Mouse (Mus musculus) heart, embryonic 13.5 days (tissue): ENCODE data around the gene Zfp414. TPM values are rescaled to one million over a fixed set of nuclear protein-coding genes. Genes with fewer than 3 reads are reported as not detected.

Experiments used
- ATAC-seq: fragments of 200-750 bp; cut with Nextera tagmentation; 2 replicates; pipeline ENCODE4 v1.8.0; 2017; ENCODE audit warnings: moderate TSS enrichment; ENCODE audit not compliant: insufficient number of reproducible peaks, low FRiP score, low TSS enrichment; ENCODE audit errors: extremely low read depth
- H3K27ac ChIP-seq: fragments of 300-500 bp; sonication (generic); replicated peaks from 2 replicates; pipeline ENCODE4 v1.5.1; 2015; ENCODE audit warnings: moderate library complexity, mild to moderate bottlenecking, inconsistent platforms
- H3K27me3 ChIP-seq: fragments of 300-500 bp; sonication (generic); replicated peaks from 2 replicates; pipeline ENCODE4 v1.6.1; 2015; ENCODE audit warnings: mild to moderate bottlenecking, inconsistent platforms
- H3K36me3 ChIP-seq: fragments of 300-500 bp; sonication (generic); 2 replicates; pipeline ENCODE4 v1.6.1; 2015; ENCODE audit warnings: mild to moderate bottlenecking, inconsistent platforms
- H3K4me1 ChIP-seq: fragments of 300-500 bp; sonication (generic); 2 replicates; pipeline ENCODE4 v1.6.1; 2015; ENCODE audit warnings: inconsistent platforms
- H3K4me2 ChIP-seq: fragments of 300-500 bp; sonication (generic); 2 replicates; pipeline ENCODE4 v1.6.1; 2015; ENCODE audit warnings: inconsistent platforms, mild to moderate bottlenecking, moderate library complexity
- H3K4me3 ChIP-seq: fragments of 300-500 bp; sonication (generic); 2 replicates; pipeline ENCODE4 v1.5.1; 2015; ENCODE audit warnings: moderate library complexity, mild to moderate bottlenecking, inconsistent platforms
- H3K9ac ChIP-seq: fragments of 300-500 bp; sonication (generic); 2 replicates; pipeline ENCODE4 v1.6.1; 2015; ENCODE audit warnings: inconsistent platforms, mild to moderate bottlenecking, moderate library complexity
- H3K9me3 ChIP-seq: fragments of 300-500 bp; sonication (generic); 2 replicates; pipeline ENCODE4 v1.6.1; 2016; ENCODE audit warnings: inconsistent platforms
- WGBS: fragments of 180-500 bp; shearing (Covaris S2); methylation state at CpG from one replicate; pipeline ENCODE4 v1.1.7; 2015; ENCODE audit warnings: mixed read lengths; 5-methylcytosine and 5-hydroxymethylcytosine counted together
- polyA plus RNA-seq: library from polyadenylated mRNA; unstranded; fragments of >200 nt; fragmentation: Nextera tagmentation; extraction: Ambion mirVana; gene quantifications from 2 replicates; pipeline ENCODE4 v1.2.1, GENCODE M21; 2015

Zfp414 gene
- polyA plus RNA-seq, 1 experiment from 2014 or later, result 30.7 TPM

GRCm38 (mm10) chr17:33627281-33627680, 1.6 kb upstream of the Zfp414 start:
- H3K4me3 ChIP-seq, result no peak overlapping the region
- no peak for ATAC-seq
- H3K9me3 ChIP-seq, result no peaks in the 10 kb centered on the region
- no peak overlapping the region for H3K4me2 ChIP-seq
- H3K9ac ChIP-seq, result no peak overlapping the region
- peaks cover 22% of the 10 kb centered on the region for H3K36me3 ChIP-seq
- H3K27ac ChIP-seq, result no peak overlapping the region
- peaks cover 29% of the 10 kb centered on the region for H3K4me1 ChIP-seq
- H3K27me3 ChIP-seq, result no peaks in the 10 kb centered on the region
- WGBS, result 88% methylated on average over 3 of the region's 3 CpGs

- Histone ChIP-seq H3K4me3 (peak overlapping the region; percentile 63), H3K4me1 (peaks cover 29% of the 10 kb centered on the region), H3K9ac (peak overlapping the region; percentile 83), H3K9me3 (no peaks in the 10 kb centered on the region), H3K36me3 (peaks cover 39% of the 10 kb centered on the region), H3K4me2 (peak overlapping the region; percentile 85), H3K27ac (peak overlapping the region; percentile 95), H3K27me3 (no peaks in the 10 kb centered on the region)
- 46% methylated on average over 12 of the region's 12 CpGs for WGBS
- peak; percentile 3; the same call in 1 of the 2 replicates for ATAC-seq
Observed at GRCm38 (mm10) chr17:33629487-33630125, 716 bp downstream of the Zfp414 start.

GRCm38 (mm10) chr17:33630171-33630895, 1.4 kb downstream of the Zfp414 start:
- peak overlapping the region; percentile 85 for H3K4me2 ChIP-seq
- 66% methylated on average over 13 of the region's 13 CpGs for WGBS
- no peaks in the 10 kb centered on the region for H3K27me3 ChIP-seq
- H3K27ac ChIP-seq, result no peak overlapping the region
- peak overlapping the region; percentile 63 for H3K4me3 ChIP-seq
- H3K9me3 ChIP-seq, result no peaks in the 10 kb centered on the region
- peaks cover 45% of the 10 kb centered on the region for H3K36me3 ChIP-seq
- no peak for ATAC-seq
- peaks cover 29% of the 10 kb centered on the region for H3K4me1 ChIP-seq
- peak overlapping the region; percentile 83 for H3K9ac ChIP-seq

GRCm38 (mm10) chr17:33631236-33631635, 2.3 kb downstream of the Zfp414 start:
- no peak overlapping the region for H3K4me3 ChIP-seq
- no peak for ATAC-seq
- no peak overlapping the region for H3K27ac ChIP-seq
- H3K9me3 ChIP-seq, result no peaks in the 10 kb centered on the region
- H3K4me1 ChIP-seq, result peaks cover 29% of the 10 kb centered on the region
- H3K9ac ChIP-seq, result no peak overlapping the region
- H3K27me3 ChIP-seq, result no peaks in the 10 kb centered on the region
- 92% methylated on average over 9 of the region's 9 CpGs for WGBS
- H3K36me3 ChIP-seq, result peaks cover 54% of the 10 kb centered on the region
- no peak overlapping the region for H3K4me2 ChIP-seq

GRCm38 (mm10) chr17:33631796-33632195, 2.9 kb downstream of the Zfp414 start:
- Histone ChIP-seq H3K4me3 (no peak overlapping the region), H3K4me2 (no peak overlapping the region), H3K4me1 (peaks cover 29% of the 10 kb centered on the region), H3K36me3 (peaks cover 54% of the 10 kb centered on the region), H3K27me3 (no peaks in the 10 kb centered on the region), H3K9me3 (no peaks in the 10 kb centered on the region), H3K9ac (no peak overlapping the region), H3K27ac (no peak overlapping the region)
- no peak for ATAC-seq
- 72% methylated on average over 5 of the region's 5 CpGs for WGBS

- H3K36me3 ChIP-seq, result peaks cover 59% of the 10 kb centered on the region
- 70% methylated on average over 2 of the region's 2 CpGs for WGBS
- no peak for ATAC-seq
- H3K4me3 ChIP-seq, result no peak overlapping the region
- H3K27me3 ChIP-seq, result no peaks in the 10 kb centered on the region
- H3K9me3 ChIP-seq, result no peaks in the 10 kb centered on the region
- H3K4me1 ChIP-seq, result peaks cover 4% of the 10 kb centered on the region; the same call in 1 of the 2 replicates
- no peak overlapping the region for H3K9ac ChIP-seq
- H3K27ac ChIP-seq, result no peak overlapping the region
- H3K4me2 ChIP-seq, result no peak overlapping the region
Observed at GRCm38 (mm10) chr17:33637038-33637437, 8.1 kb downstream of the Zfp414 start.

GRCm38 (mm10) chr17:33637516-33638276, 8.8 kb downstream of the Zfp414 start, which contains the start of gene Pram1:
Gene Pram1, plus strand, starts transcription at chr17:33638056.
- Histone ChIP-seq H3K27ac (no peak within 1 kb of the TSS), H3K9me3 (no peaks in the 10 kb centered on the region), H3K27me3 (no peaks in the 10 kb centered on the region), H3K36me3 (peaks cover 57% of the 10 kb centered on the region), H3K4me3 (no peak within 1 kb of the TSS), H3K4me1 (0 out of 2 replicates have a peak, but pooled peaks cover 4% of the 10 kb centered on the region), H3K4me2 (no peak within 1 kb of the TSS), H3K9ac (no peak within 1 kb of the TSS)
- WGBS, result 75% methylated on average over 4 of the region's 4 CpGs
- no peak for ATAC-seq

- peaks cover 66% of the 10 kb centered on the region for H3K36me3 ChIP-seq
- no peak for ATAC-seq
- H3K27ac ChIP-seq, result no peak overlapping the region
- H3K4me1 ChIP-seq, result 0 out of 2 replicates have a peak, but pooled peaks cover 4% of the 10 kb centered on the region
- H3K9me3 ChIP-seq, result no peaks in the 10 kb centered on the region
- 39% methylated on average over 6 of the region's 6 CpGs for WGBS
- no peak overlapping the region for H3K9ac ChIP-seq
- no peak overlapping the region for H3K4me2 ChIP-seq
- H3K27me3 ChIP-seq, result no peaks in the 10 kb centered on the region
- H3K4me3 ChIP-seq, result no peak overlapping the region
Observed at GRCm38 (mm10) chr17:33639743-33640142, 10.9 kb downstream of the Zfp414 start.

GRCm38 (mm10) chr17:33644068-33644467, 15.2 kb downstream of the Zfp414 start:
- Histone ChIP-seq H3K27ac (no peak overlapping the region), H3K27me3 (no peaks in the 10 kb centered on the region), H3K4me2 (no peak overlapping the region), H3K9ac (no peak overlapping the region), H3K9me3 (no peaks in the 10 kb centered on the region), H3K36me3 (peaks cover 74% of the 10 kb centered on the region), H3K4me1 (no peaks in the 10 kb centered on the region), H3K4me3 (no peak overlapping the region)
- 92% methylated on average over 4 of the region's 4 CpGs for WGBS
- no peak for ATAC-seq

GRCm38 (mm10) chr17:33645073-33645472, 16.2 kb downstream of the Zfp414 start:
- Histone ChIP-seq H3K4me1 (no peaks in the 10 kb centered on the region), H3K4me3 (no peak overlapping the region), H3K9me3 (no peaks in the 10 kb centered on the region), H3K27ac (no peak overlapping the region), H3K27me3 (no peaks in the 10 kb centered on the region), H3K36me3 (peaks cover 80% of the 10 kb centered on the region), H3K9ac (no peak overlapping the region), H3K4me2 (no peak overlapping the region)
- ATAC-seq, result no peak
- 91% methylated on average over 8 of the region's 8 CpGs for WGBS

- WGBS, result 97% methylated on average over 34 of the region's 34 CpGs
- peak; percentile 42; the same call in 1 of the 2 replicates for ATAC-seq
- H3K9me3 ChIP-seq, result no peaks in the 10 kb centered on the region
- no peak overlapping the region for H3K27ac ChIP-seq
- no peak overlapping the region for H3K4me3 ChIP-seq
- no peak overlapping the region for H3K9ac ChIP-seq
- H3K4me2 ChIP-seq, result no peak overlapping the region
- H3K4me1 ChIP-seq, result no peaks in the 10 kb centered on the region
- H3K36me3 ChIP-seq, result peaks cover 98% of the 10 kb centered on the region
- no peaks in the 10 kb centered on the region for H3K27me3 ChIP-seq
Observed at GRCm38 (mm10) chr17:33649781-33650475, 21.0 kb downstream of the Zfp414 start.
